Mouse (Mus musculus) MEL (cell line): ENCODE results near the gene Gmppb.

ENCODE experiments used
- CTCF ChIP-seq, 3 experiments: IDR thresholded peaks in 2 of 3; conservative IDR thresholded peaks in 1 of 3; 2 replicates each; pipeline ENCODE4 v1.5.1; 2011 to 2012; ENCODE audit warnings: low read length in 3 of 3, low read depth in 2 of 3, mild to moderate bottlenecking in 2 of 3, improper control_type of control experiment in 1 of 3, inconsistent platforms in 1 of 3, mixed read lengths in 1 of 3, moderate library complexity in 1 of 3; ENCODE audit not compliant: control insufficient read depth in 1 of 3, insufficient read depth in 1 of 3, poor library complexity in 1 of 3, severe bottlenecking in 1 of 3
- E2F4 ChIP-seq: IDR thresholded peaks from 2 replicates; pipeline ENCODE4 v1.6.1; 2011; ENCODE audit warnings: low read depth, low read length, improper control_type of control experiment, borderline replicate concordance
- HCFC1 ChIP-seq: IDR thresholded peaks from 2 replicates; pipeline ENCODE4 v1.6.1; 2012; ENCODE audit warnings: low read depth, mild to moderate bottlenecking, inconsistent platforms, low read length, improper control_type of control experiment, moderate library complexity
- MAX ChIP-seq: IDR thresholded peaks from 2 replicates; pipeline ENCODE4 v1.6.1; 2011; ENCODE audit warnings: low read length, improper control_type of control experiment
- POLR2A ChIP-seq, 2 experiments: IDR thresholded peaks; 2 replicates each; pipeline ENCODE4 v1.6.1; 2011 to 2012; ENCODE audit warnings: low read length in 2 of 2, mild to moderate bottlenecking in 2 of 2, control low read depth in 1 of 2, improper control_type of control experiment in 1 of 2, low read depth in 1 of 2, moderate library complexity in 1 of 2; ENCODE audit not compliant: control insufficient read depth in 1 of 2, insufficient read depth in 1 of 2, poor library complexity in 1 of 2
- POLR2AphosphoS2 ChIP-seq: IDR thresholded peaks from 2 replicates; pipeline ENCODE4 v1.6.1; 2011; ENCODE audit warnings: low read length, improper control_type of control experiment
- POLR2AphosphoS5 ChIP-seq: IDR thresholded peaks from 2 replicates; pipeline ENCODE4 v1.6.1; 2012; ENCODE audit warnings: low read depth, borderline replicate concordance, mild to moderate bottlenecking, inconsistent platforms, low read length, moderate library complexity, mixed read lengths
- SIN3A ChIP-seq: IDR thresholded peaks from 2 replicates; pipeline ENCODE4 v1.6.1; 2012; ENCODE audit warnings: low read length, improper control_type of control experiment, inconsistent platforms
- USF2 ChIP-seq, 2 experiments: IDR thresholded peaks; 2 replicates each; pipeline ENCODE4 v1.6.1; 2011 to 2012; ENCODE audit warnings: improper control_type of control experiment in 2 of 2, low read length in 2 of 2, borderline replicate concordance in 1 of 2, inconsistent platforms in 1 of 2, low read depth in 1 of 2, mild to moderate bottlenecking in 1 of 2; ENCODE audit not compliant: insufficient read depth in 1 of 2

DNA sequence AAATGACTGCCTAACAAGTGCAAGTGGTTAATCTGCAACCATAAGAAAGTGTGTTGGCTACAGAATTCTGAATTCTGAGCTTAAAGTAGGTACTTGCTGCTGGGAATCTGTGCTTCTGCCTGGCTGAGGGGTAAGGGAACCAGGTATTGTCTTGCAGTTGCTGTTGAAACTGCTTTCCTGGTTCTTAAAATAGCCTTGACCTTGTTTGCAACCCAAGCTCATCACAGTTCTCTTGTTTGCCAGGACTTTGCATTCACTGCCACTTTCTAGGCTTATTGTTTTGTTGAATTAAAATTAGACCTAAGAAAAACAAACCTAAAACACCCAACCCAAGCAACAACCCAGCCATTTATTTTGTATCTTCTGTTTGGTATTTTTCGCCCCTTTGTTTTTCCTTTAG lies 28.3 kb upstream of the Gmppb start:
- TF ChIP-seq CTCF (IDR thresholded peaks at IDR 0.05 in 2 of 3, conservative IDR thresholded peaks at IDR 0.05 in 1 of 3; ENCODE audit: control insufficient read depth in 1 of 3, insufficient read depth in 1 of 3, low read depth in 2 of 3, low read length in 3 of 3, poor library complexity in 1 of 3, severe bottlenecking in 1 of 3) (no peak), HCFC1 (no peak), USF2 (IDR thresholded peaks at IDR 0.05; ENCODE audit: borderline replicate concordance in 1 of 2, insufficient read depth in 1 of 2, low read depth in 1 of 2, low read length in 2 of 2) (no peak), E2F4 (no peak), POLR2AphosphoS5 (no peak), POLR2AphosphoS2 (no peak), SIN3A (no peak), POLR2A (IDR thresholded peaks at IDR 0.05; ENCODE audit: control insufficient read depth in 1 of 2, insufficient read depth in 1 of 2, low read depth in 1 of 2, low read length in 2 of 2, poor library complexity in 1 of 2) (no peak), MAX (no peak)
